Comparison of ENCODE assay signal across 24 mouse cellular contexts in the genomic region with DNA sequence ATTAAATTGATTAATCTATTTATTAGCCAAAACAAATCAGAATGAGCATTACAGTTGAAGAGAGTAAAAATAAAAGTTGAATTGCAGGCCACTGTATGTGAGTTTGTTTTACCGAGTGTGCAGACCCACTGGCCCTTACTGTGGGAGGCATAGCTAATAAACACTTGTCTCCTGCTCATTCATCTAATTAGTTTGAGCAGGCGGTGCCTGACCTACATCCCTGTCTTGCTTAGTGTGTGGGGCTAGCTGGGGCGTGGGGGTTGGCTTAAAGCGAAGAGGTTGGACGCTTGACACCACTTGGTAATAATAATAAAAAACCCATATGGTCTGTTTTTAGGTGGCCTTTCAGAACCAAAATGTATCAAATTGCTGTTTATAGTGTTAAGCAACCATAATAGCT.
"Had no signal": no experiment of that assay in that cellular context is flagged by ENCODE, and none has a peak within 500 bp of the region (broad histone marks: within the 10 kb centered on the region; RNA-seq: fewer than 3 reads in every experiment).

No protein-coding gene starts in this region.

- DNase-seq: kidney, postnatal 25 days; layer of hippocampus, adult 9-11 months; liver; lung, adult 18-20 months; lung, postnatal 10 days; lung, postnatal 36 days; right cerebral cortex, adult 18-20 months; right cerebral cortex, postnatal 14 days; right cerebral cortex, postnatal 4 days; thymus, adult 2 months; thymus, postnatal 14 days had no signal

- H3K4me2 ChIP-seq: limb, embryonic 13.5 days; liver, embryonic 12.5 days; liver, embryonic 15.5 days; lung, embryonic 15.5 days; midbrain, embryonic 13.5 days; neural tube, embryonic 13.5 days had no signal

- H3K4me3 ChIP-seq: limb, embryonic 10.5 days; limb, embryonic 13.5 days; liver, embryonic 12.5 days; liver, embryonic 15.5 days; lung, embryonic 15.5 days; megakaryocyte, embryonic 14.5 days; midbrain, embryonic 10.5 days; midbrain, embryonic 13.5 days; myocyte; neural tube, embryonic 13.5 days had no signal

- H3K27me3 ChIP-seq: limb, embryonic 13.5 days; liver, embryonic 12.5 days; liver, embryonic 15.5 days; lung, embryonic 15.5 days; megakaryocyte, embryonic 14.5 days; midbrain, embryonic 13.5 days; neural tube, embryonic 13.5 days had no signal

- H3K36me3 ChIP-seq: limb, embryonic 10.5 days; limb, embryonic 13.5 days; liver, embryonic 12.5 days; liver, embryonic 15.5 days; lung, embryonic 15.5 days; midbrain, embryonic 10.5 days; midbrain, embryonic 13.5 days; neural tube, embryonic 13.5 days had no signal

- H3K9me3 ChIP-seq: limb, embryonic 10.5 days; limb, embryonic 13.5 days; liver, embryonic 12.5 days; liver, embryonic 15.5 days; lung, embryonic 15.5 days; midbrain, embryonic 10.5 days; midbrain, embryonic 13.5 days; neural tube, embryonic 13.5 days had no signal

- H3K4me1 ChIP-seq: limb, embryonic 13.5 days; liver, embryonic 12.5 days; liver, embryonic 15.5 days; lung, embryonic 15.5 days; megakaryocyte, embryonic 14.5 days; midbrain, embryonic 10.5 days; midbrain, embryonic 13.5 days had no signal

- ATAC-seq: intestine, postnatal 0 days; liver, embryonic 12.5 days; midbrain, embryonic 13.5 days; midbrain, embryonic 16.5 days had no signal

- H3K27ac ChIP-seq: limb, embryonic 10.5 days; limb, embryonic 13.5 days; liver, embryonic 12.5 days; liver, embryonic 15.5 days; lung, embryonic 15.5 days; midbrain, embryonic 10.5 days; midbrain, embryonic 13.5 days; neural tube, embryonic 13.5 days; stomach, postnatal 0 days had no signal

- H3K9ac ChIP-seq: limb, embryonic 13.5 days; liver, embryonic 12.5 days; liver, embryonic 15.5 days; lung, embryonic 15.5 days; midbrain, embryonic 13.5 days; neural tube, embryonic 13.5 days had no signal
